Mouse (Mus musculus) ES-E14 (cell line): ENCODE results near the gene Cdc42bpa. TPM values are rescaled to one million over a fixed set of nuclear protein-coding genes. Genes with fewer than 3 reads are reported as not detected.

Experiments
- DNase-seq: peaks from one replicate; pipeline ENCODE4 v3.0.0-alpha.2; 2013; ENCODE audit warnings: low read depth, low spot score
- H3K27ac ChIP-seq: 2 replicates; pipeline ENCODE4 v1.5.1; 2012; ENCODE audit warnings: low read depth, mild to moderate bottlenecking, low read length, moderate library complexity, mixed read lengths; ENCODE audit not compliant: poor library complexity, insufficient read depth, severe bottlenecking
- H3K36me3 ChIP-seq: 2 replicates; pipeline ENCODE4 v1.6.1; 2012; ENCODE audit warnings: mild to moderate bottlenecking, low read length, moderate library complexity, mixed read lengths; ENCODE audit not compliant: control insufficient read depth, poor library complexity, insufficient read depth, severe bottlenecking
- H3K4me1 ChIP-seq, 2 experiments: fragments of 150-350 bp in 1 of 2; sonication (generic) in 1 of 2; 2 replicates each; pipeline ENCODE4 v1.6.1; 2012; ENCODE audit warnings: low read length in 2 of 2, mild to moderate bottlenecking in 1 of 2, mixed read lengths in 1 of 2; ENCODE audit not compliant: control insufficient read depth in 2 of 2, insufficient read depth in 2 of 2, poor library complexity in 1 of 2
- H3K4me3 ChIP-seq, 2 experiments: fragments of 150-350 bp in 1 of 2; sonication (generic) in 1 of 2; 2 replicates each; pipeline ENCODE4 v1.5.1; 2012; ENCODE audit warnings: low read length in 2 of 2, low read depth in 1 of 2, mild to moderate bottlenecking in 1 of 2, mixed read lengths in 1 of 2; ENCODE audit not compliant: insufficient read depth in 1 of 2, poor library complexity in 1 of 2, severe bottlenecking in 1 of 2
- H3K9ac ChIP-seq: 2 replicates; pipeline ENCODE4 v1.6.1; 2012; ENCODE audit warnings: low read depth, mild to moderate bottlenecking, low read length, mixed read lengths; ENCODE audit not compliant: poor library complexity, insufficient read depth, severe bottlenecking
- H3K9me3 ChIP-seq: fragments of 150-350 bp; sonication (generic); 2 replicates; pipeline ENCODE4 v1.6.1; 2012; ENCODE audit warnings: low read depth, mild to moderate bottlenecking, low read length; ENCODE audit not compliant: control insufficient read depth, insufficient read depth
- CHD2 ChIP-seq: IDR thresholded peaks from 2 replicates; pipeline ENCODE4 v1.6.1; 2014; ENCODE audit warnings: mild to moderate bottlenecking, low read depth, low read length, inconsistent platforms
- HCFC1 ChIP-seq: IDR thresholded peaks from 2 replicates; pipeline ENCODE4 v1.6.1; 2012; ENCODE audit warnings: low read length, inconsistent platforms, borderline replicate concordance; ENCODE audit not compliant: insufficient read depth
- MAFK ChIP-seq: IDR thresholded peaks from 2 replicates; pipeline ENCODE4 v1.6.1; 2014; ENCODE audit warnings: mild to moderate bottlenecking, low read depth, low read length, inconsistent platforms; ENCODE audit not compliant: insufficient read depth
- ZC3H11A ChIP-seq: IDR thresholded peaks from 2 replicates; pipeline ENCODE4 v1.6.1; 2012; ENCODE audit warnings: low read depth, mild to moderate bottlenecking, inconsistent platforms, low read length, borderline replicate concordance
- ZNF384 ChIP-seq: IDR thresholded peaks from 2 replicates; pipeline ENCODE4 v1.6.1; 2012; ENCODE audit warnings: low read depth, low read length, inconsistent platforms
- in situ Hi-C, 2 experiments: fragments of 600-800 bp; cut with MboI; formaldehyde crosslinking; loops; one replicate each; pipeline ENCODE4 v1.15.1; 2025; ENCODE audit warnings: low sequenced_read_pairs in 2 of 2, inconsistent platforms in 1 of 2; ENCODE audit not compliant: unreplicated experiment in 2 of 2
- total RNA-seq: library from RNA; depleted of rRNA; stranded (reverse); fragments of 300-350 nt; gene quantifications from 2 replicates; pipeline ENCODE4 v1.2.3, GENCODE M21; 2012

Gene Cdc42bpa
- total RNA-seq, 1 experiment, result 22.1 TPM

DNA sequence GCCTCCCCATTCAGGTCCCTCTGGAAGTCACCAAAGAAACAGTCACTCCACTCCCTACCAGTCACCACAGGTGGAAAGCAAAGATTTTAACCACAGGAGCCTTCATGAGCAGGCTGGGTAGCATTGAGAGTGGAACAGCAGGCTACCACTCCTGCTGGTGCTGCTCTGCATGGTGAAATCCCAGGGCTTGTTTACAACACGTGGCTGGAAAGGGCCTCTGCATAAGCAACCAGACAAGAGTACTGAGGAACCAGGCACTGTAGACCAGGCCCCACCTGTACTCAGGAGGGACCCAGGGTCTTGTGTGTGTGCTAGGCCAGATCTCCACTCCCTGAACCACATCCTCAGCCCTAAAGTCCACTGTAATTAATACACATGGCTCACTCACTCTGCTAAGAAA, 216.5 kb downstream of the Cdc42bpa start:
- no peak for TF ChIP-seq ZNF384
- TF ChIP-seq HCFC1, result no peak
- no peak for TF ChIP-seq MAFK
- TF ChIP-seq CHD2, result no peak
- TF ChIP-seq ZC3H11A, result no peak
- in situ Hi-C loops, result no loop called here
- H3K9me3 ChIP-seq, result no peaks in the 10 kb centered on the region

DNA sequence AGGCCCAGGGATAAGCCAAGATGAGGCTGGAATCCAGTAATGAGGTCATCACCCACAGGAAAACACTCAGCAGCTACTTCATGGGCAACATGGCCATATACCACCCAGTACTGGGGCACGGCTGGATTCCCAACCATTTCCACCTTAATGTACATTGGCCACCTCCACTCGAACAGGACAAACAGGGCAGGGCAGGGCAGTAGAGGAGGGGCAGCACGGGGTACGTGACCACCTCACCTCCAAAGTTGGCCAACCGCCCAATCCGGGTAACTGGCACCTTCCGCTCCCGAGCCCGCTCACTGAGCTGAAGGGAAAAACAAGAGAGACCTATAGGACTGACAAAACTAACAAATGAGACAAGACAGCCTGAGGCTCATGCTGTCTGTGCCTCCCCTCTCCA, 218.1 kb downstream of the Cdc42bpa start:
- Histone ChIP-seq H3K4me3 (no peak overlapping the region), H3K27ac (no peak overlapping the region), H3K9me3 (no peaks in the 10 kb centered on the region), H3K4me1 (no peaks in the 10 kb centered on the region), H3K36me3 (no peaks in the 10 kb centered on the region), H3K9ac (no peak overlapping the region)
- TF ChIP-seq ZC3H11A (no peak), MAFK (no peak), HCFC1 (no peak), CHD2 (no peak), ZNF384 (no peak)
- in situ Hi-C loops, result no loop called here
- no peak for DNase-seq

More for the DNA sequence above, 216.5 kb downstream of the Cdc42bpa start:
- Histone ChIP-seq H3K4me3 (no peak overlapping the region), H3K4me1 (no peaks in the 10 kb centered on the region), H3K27ac (no peak overlapping the region), H3K36me3 (no peaks in the 10 kb centered on the region), H3K9ac (no peak overlapping the region)
- no peak for DNase-seq

DNA sequence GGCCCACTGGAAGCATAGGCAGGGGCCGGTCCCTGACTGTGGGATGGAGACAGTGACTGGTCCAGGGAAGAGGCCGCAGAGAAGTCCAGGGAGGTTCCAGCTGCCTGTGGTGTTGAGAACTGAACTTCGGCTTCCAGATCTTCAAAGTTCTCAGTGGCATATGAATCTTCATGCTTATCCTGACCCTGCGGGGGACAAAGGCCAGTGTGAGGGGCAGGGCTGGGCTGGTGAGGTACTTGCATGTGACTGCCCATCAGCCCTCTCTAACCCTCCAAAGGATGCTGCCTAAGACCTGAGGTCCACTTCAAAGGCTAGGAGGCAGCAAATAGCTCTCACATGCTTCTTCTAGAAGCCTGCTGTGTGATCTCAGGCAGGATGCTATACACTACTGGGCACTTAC, 218.8 kb downstream of the Cdc42bpa start:
- no peak overlapping the region for H3K9ac ChIP-seq
- in situ Hi-C loops, result no loop called here
- no peak for TF ChIP-seq MAFK
- no peak for TF ChIP-seq HCFC1
- TF ChIP-seq ZC3H11A, result no peak
- no peak for TF ChIP-seq ZNF384
- TF ChIP-seq CHD2, result no peak
- H3K9me3 ChIP-seq, result no peaks in the 10 kb centered on the region
- no peak overlapping the region for H3K4me3 ChIP-seq
- H3K36me3 ChIP-seq, result no peaks in the 10 kb centered on the region
- DNase-seq, result no peak
- H3K4me1 ChIP-seq, result no peaks in the 10 kb centered on the region
- no peak overlapping the region for H3K27ac ChIP-seq

DNA sequence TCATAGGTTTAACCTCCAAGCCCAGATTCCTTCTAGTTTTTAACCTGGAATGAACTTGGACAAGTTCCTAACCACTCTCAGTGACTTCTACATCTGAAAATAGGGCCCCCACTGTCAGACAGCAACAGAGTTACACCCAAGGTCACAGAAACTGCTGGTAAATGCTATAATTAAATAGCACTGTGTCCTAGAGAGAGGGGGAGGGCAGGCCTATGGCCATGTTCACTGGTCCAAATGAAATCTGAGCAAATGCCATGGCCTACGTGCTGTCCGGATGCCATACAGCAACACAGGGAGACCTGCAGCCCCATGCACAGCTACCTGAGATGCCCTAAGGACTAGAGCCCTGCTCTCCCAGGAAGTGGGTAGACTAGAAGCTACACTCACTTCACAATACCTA, 219.6 kb downstream of the Cdc42bpa start:
- no peak overlapping the region for H3K27ac ChIP-seq
- H3K9me3 ChIP-seq, result no peaks in the 10 kb centered on the region
- no peak overlapping the region for H3K9ac ChIP-seq
- no peak for DNase-seq
- no peaks in the 10 kb centered on the region for H3K36me3 ChIP-seq
- no peak for TF ChIP-seq CHD2
- no peak for TF ChIP-seq ZNF384
- TF ChIP-seq MAFK, result no peak
- TF ChIP-seq HCFC1, result no peak
- TF ChIP-seq ZC3H11A, result no peak
- no peak overlapping the region for H3K4me3 ChIP-seq
- no peaks in the 10 kb centered on the region for H3K4me1 ChIP-seq
- in situ Hi-C loops, result no loop called here

DNA sequence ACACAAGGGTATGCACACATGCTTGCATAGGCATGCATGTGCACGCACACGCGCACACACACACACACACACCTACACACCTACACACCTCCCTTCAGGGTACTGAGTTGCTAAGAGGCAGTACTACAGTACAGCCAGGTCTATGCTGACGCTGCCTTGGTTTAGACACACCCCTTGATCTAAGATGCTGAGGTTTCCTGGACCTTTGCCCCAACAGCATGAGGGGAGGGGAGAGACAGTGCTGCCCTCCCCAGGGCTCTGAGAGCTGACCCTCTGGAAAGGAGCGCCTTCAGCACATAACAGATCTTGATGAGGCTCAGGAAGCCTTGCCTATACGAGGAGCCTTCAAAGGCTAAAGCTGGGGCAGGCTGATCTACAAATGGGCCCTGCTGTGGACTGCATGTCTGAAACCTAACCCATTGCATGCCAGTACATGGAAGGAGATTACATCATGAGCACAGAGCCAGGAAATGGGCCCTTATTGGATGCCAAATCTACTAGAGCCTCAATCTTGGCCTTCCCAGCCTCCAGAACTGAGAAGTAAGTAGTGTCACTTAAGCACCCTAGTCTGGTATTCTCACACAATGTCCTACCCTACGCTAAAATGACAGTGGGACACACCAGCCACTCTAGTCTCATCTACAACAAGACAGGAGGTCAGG, 221.2 kb downstream of the Cdc42bpa start:
- Histone ChIP-seq H3K36me3 (no peaks in the 10 kb centered on the region), H3K27ac (no peak overlapping the region), H3K4me1 (no peaks in the 10 kb centered on the region), H3K4me3 (no peak overlapping the region), H3K9ac (no peak overlapping the region), H3K9me3 (no peaks in the 10 kb centered on the region)
- in situ Hi-C loops, result no loop called here
- TF ChIP-seq ZNF384 (no peak), CHD2 (no peak), MAFK (no peak), ZC3H11A (no peak), HCFC1 (no peak)
- no peak for DNase-seq
